ENCODE assay signal across 16 mouse cellular contexts in the genomic region with DNA sequence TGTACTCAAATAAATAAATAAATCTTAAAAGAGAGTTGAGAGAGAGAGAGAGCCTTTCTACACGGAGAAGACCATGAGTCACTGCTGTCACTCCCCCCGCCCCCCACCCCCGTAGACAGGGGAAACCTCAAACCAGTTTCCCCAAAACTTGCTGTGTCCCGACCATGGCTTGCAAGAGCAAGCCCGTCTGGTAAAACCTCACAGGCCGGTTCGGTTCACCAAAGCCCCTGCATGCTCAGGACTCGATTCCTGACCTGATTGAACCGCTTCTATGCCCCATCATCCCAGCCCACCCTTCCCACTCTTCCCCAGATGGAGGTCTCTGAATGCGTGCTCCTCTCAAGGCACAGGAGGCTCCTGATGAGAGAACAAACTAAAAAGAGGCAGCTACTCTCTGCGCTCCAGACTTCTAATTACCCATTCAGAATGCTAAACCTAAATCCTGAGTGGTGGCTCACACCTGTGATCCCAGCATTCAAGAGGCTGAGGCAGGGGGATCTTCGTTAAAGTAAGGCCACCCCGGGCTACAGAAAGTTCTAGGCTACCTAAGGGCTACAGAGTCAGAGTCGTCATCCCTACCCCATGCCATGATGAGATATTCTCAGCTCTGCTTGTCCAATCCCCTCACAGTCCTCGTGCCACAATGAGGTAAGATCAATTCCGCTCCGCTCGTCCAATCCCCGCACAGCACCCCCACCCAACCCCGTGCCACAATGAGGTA. TPM values are rescaled to one million over a fixed set of nuclear protein-coding genes. Genes with fewer than 3 reads are reported as not detected.
DNase-seq lines count a peak whose midpoint lies in the region; ATAC-seq and TF ChIP-seq lines count a peak whose summit lies in the region.
"Had no signal": no experiment of that assay in that cellular context is flagged by ENCODE, and none has a peak within 500 bp of the region (broad histone marks: within the 10 kb centered on the region; RNA-seq: fewer than 3 reads in every experiment).

No protein-coding gene starts in this region.

- no peak for TF ChIP-seq POLR2A in ES-Bruce4 (IDR thresholded peaks at IDR 0.05; ENCODE audit: insufficient read depth, low read length)

- no peak for TF ChIP-seq EP300 in ES-Bruce4 (IDR thresholded peaks at IDR 0.05; ENCODE audit: insufficient read depth, low read depth, low read length)

- peak overlapping the region; percentile 98; the same call in 1 of the 2 replicates for H3K27ac ChIP-seq in kidney, postnatal 0 days
- H3K27ac ChIP-seq in ES-Bruce4 (ENCODE audit: insufficient read depth, low read length) (peak overlapping the region; percentile 96), macrophage (peak overlapping the region; percentile 89; the same call in 1 of the 2 replicates)

- no peak for DNase-seq in kidney, postnatal 0 days (ENCODE audit: low spot score)
- DNase-seq in kidney, adult 8-10 months: no peak
- DNase-seq in thymus, postnatal 36 days: no peak
- no peak for DNase-seq in cerebellum, adult 9-11 months
- DNase-seq: cerebellum, adult 8-10 months; gastrocnemius, postnatal 25 days; kidney, postnatal 10 days; lung, postnatal 14 days; thymus, adult 2 months had no signal

- no peak overlapping the region for H3K4me2 ChIP-seq in kidney, postnatal 0 days (ENCODE audit: low read length)
- H3K4me2 ChIP-seq: heart, embryonic 13.5 days; liver, embryonic 15.5 days; midbrain, embryonic 15.5 days had no signal

- TF ChIP-seq CTCF in kidney, postnatal 0 days (IDR thresholded peaks at IDR 0.05; ENCODE audit: low read depth): no peak
- TF ChIP-seq CTCF in ES-Bruce4 (IDR thresholded peaks at IDR 0.05; ENCODE audit: low read depth, low read length): no peak

- H3K27me3 ChIP-seq in kidney, postnatal 0 days (ENCODE audit: insufficient read depth, low read length): no peaks in the 10 kb centered on the region
- no peaks in the 10 kb centered on the region for H3K27me3 ChIP-seq in ES-Bruce4 (ENCODE audit: control insufficient read depth, insufficient read depth, low read length, poor library complexity, severe bottlenecking)
- H3K27me3 ChIP-seq: heart, embryonic 13.5 days; liver, embryonic 15.5 days; midbrain, embryonic 15.5 days had no signal

- H3K9ac ChIP-seq in kidney, postnatal 0 days (ENCODE audit: low read depth, low read length): no peak overlapping the region
- H3K9ac ChIP-seq in ES-Bruce4 (ENCODE audit: low read depth, poor library complexity, severe bottlenecking): peak overlapping the region; percentile 85
- H3K9ac ChIP-seq: liver, embryonic 15.5 days; midbrain, embryonic 15.5 days had no signal

- no peaks in the 10 kb centered on the region for H3K9me3 ChIP-seq in kidney, postnatal 0 days (replicated peaks; ENCODE audit: low read length)
- H3K9me3 ChIP-seq in ES-Bruce4 (replicated peaks; ENCODE audit: control insufficient read depth, insufficient read depth, low read length, poor library complexity, severe bottlenecking): no peaks in the 10 kb centered on the region
- H3K9me3 ChIP-seq: heart, embryonic 13.5 days; liver, embryonic 15.5 days; midbrain, embryonic 15.5 days had no signal

- H3K79me2 ChIP-seq in macrophage (ENCODE audit: inconsistent target): peaks cover 100% of the 10 kb centered on the region

- peaks cover 54% of the 10 kb centered on the region for H3K4me1 ChIP-seq in kidney, postnatal 0 days (replicated peaks; ENCODE audit: insufficient read depth, low read length)
- H3K4me1 ChIP-seq in ES-Bruce4 (ENCODE audit: control insufficient read depth, insufficient read depth, low read length): peaks cover 8% of the 10 kb centered on the region

- no peak for ATAC-seq in kidney, postnatal 0 days (replicated peaks; ENCODE audit: low FRiP score, low read depth)
- ATAC-seq in common myeloid progenitor, adult 5-6 weeks (replicated peaks; ENCODE audit: low read depth, poor library complexity, severe bottlenecking): peak; percentile 33
- ATAC-seq: forebrain, embryonic 16.5 days had no signal

- WGBS in kidney, postnatal 0 days: 94% methylated on average over 20 of the region's 20 CpGs
- 52% methylated on average over 20 of the region's 20 CpGs for WGBS in macrophage (ENCODE audit: missing documents)

- H3K36me3 ChIP-seq in kidney, postnatal 0 days (ENCODE audit: insufficient read depth, low read length): peaks cover 3% of the 10 kb centered on the region; the same call in 1 of the 2 replicates
- no peaks in the 10 kb centered on the region for H3K36me3 ChIP-seq in ES-Bruce4 (ENCODE audit: control insufficient read depth, insufficient read depth, low read length, poor library complexity, severe bottlenecking)
- peaks cover 18% of the 10 kb centered on the region; the same call in 1 of the 2 replicates for H3K36me3 ChIP-seq in macrophage (ENCODE audit: inconsistent target)
- H3K36me3 ChIP-seq: midbrain, embryonic 15.5 days had no signal

- no peak overlapping the region for H3K4me3 ChIP-seq in kidney, postnatal 0 days (replicated peaks; ENCODE audit: low read depth, low read length)
- peak overlapping the region; percentile 82 for H3K4me3 ChIP-seq in ES-Bruce4 (ENCODE audit: low read depth, low read length)
- no peak overlapping the region for H3K4me3 ChIP-seq in macrophage (ENCODE audit: inconsistent target)
- H3K4me3 ChIP-seq: heart, embryonic 13.5 days; liver, embryonic 15.5 days; midbrain, embryonic 15.5 days had no signal

RNA-seq across cellular contexts. Expression of a gene that starts 37.7 kb away (rescaled TPM):
- 39.6 and 41.7 TPM in 2 replicates for polyA plus RNA-seq in kidney, postnatal 0 days (2015; fragmentation: Nextera tagmentation; extraction: Ambion mirVana)
- 231 and 237 TPM in 2 replicates for polyA plus RNA-seq in ES-Bruce4 (2011; ENCODE audit: insufficient read depth, insufficient read length, low read depth, missing spikeins)
- 34.6 and 55.9 TPM in 2 replicates for total RNA-seq in common myeloid progenitor, adult 5-6 weeks (2017)
- 100 to 1,000 TPM; 113 to 715 (median 441) TPM for total RNA-seq in macrophage (2018; cell fraction: chromatin; rRNA removed)
- 100 to 1,000 TPM in 8 of 26 experiments, 10 to 100 TPM in 18; 32.1 to 112 (median 96.4) TPM for total RNA-seq in macrophage (2018; cell fraction: cytosol; rRNA removed)
- 100 to 1,000 TPM in 22 of 26 experiments, 10 to 100 TPM in 4; 57.9 to 347 (median 193) TPM for total RNA-seq in macrophage (2018; cell fraction: nucleus; rRNA removed)
- polyA plus RNA-seq in macrophage (2018): 52.3 to 95.5 TPM (median 75.2 TPM) in 3 replicates
